Mouse (Mus musculus) heart, adult 2 months (tissue): ENCODE results near the gene Rpn2.

Experiments used
- CTCF ChIP-seq: fragments of 200-600 bp; IDR thresholded peaks from 2 replicates; pipeline ENCODE4 v1.8.1; 2022; ENCODE audit warnings: antibody characterized with exemption, mild to moderate bottlenecking, moderate library complexity
- POLR2A ChIP-seq: fragments of 200-500 bp; IDR thresholded peaks from 2 replicates; pipeline ENCODE4 v1.6.1; 2011; ENCODE audit warnings: mild to moderate bottlenecking, low read depth, low read length, control low read depth; ENCODE audit not compliant: insufficient read depth

- no peak for TF ChIP-seq POLR2A
- no peak for TF ChIP-seq CTCF
These were observed 68.7 kb downstream of the Rpn2 start, which contains the start of gene Ghrh for GRCm38 (mm10) chr2:157347361-157348159.
